Mouse (Mus musculus): ENCODE results near the gene Mrap2.

DNA sequence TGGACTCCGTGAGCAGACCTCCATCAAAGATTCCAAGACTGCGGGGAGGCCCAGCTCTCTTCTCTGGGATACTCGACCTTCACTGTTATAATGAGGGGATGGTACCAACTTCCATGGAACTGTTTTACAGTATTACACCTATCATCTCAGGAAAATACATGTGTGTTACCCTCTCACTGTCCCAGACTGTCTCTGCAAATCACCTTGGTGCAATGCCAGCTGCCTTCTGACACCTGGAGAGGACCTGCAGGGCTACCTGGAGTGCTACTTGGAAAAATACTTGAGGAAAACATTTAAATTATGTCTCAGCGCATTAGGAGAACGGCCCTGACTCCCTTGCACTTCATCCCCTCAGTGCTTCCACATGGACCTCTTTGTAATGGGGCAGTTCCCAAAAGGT lies 56.3 kb downstream of the Mrap2 start:
- TF ChIP-seq CTCF (IDR thresholded peaks at IDR 0.05; ENCODE audit: borderline replicate concordance, insufficient read depth, low read length): no peak
- no peak for TF ChIP-seq POLR2A (IDR thresholded peaks at IDR 0.05; ENCODE audit: low read depth, low read length)

All from embryonic fibroblast, embryonic 13.5 days (primary cell).